Mouse (Mus musculus) left cerebral cortex, postnatal 10 days (tissue): ENCODE results near the gene Olfr357. TPM values are rescaled to one million over a fixed set of nuclear protein-coding genes. Genes with fewer than 3 reads are reported as not detected.

Experiments used
- DNase-seq, 2 experiments: peaks; one replicate each; pipeline ENCODE4 v3.0.0; 2021 to 2022; ENCODE audit warnings: low spot score in 2 of 2, mixed read lengths in 1 of 2; ENCODE audit errors: extremely low spot score in 1 of 2
- intact Hi-C: fragments of 180-260 bp; cut with DNase I; formaldehyde crosslinking; loops from one replicate; pipeline ENCODE4 v1.15.1; 2025
- total RNA-seq, 2 experiments: library from RNA; stranded (reverse); gene quantifications; 2 replicates each; pipeline ENCODE4 v1.2.3; 2021

Olfr357 gene
- total RNA-seq: not detected

DNA sequence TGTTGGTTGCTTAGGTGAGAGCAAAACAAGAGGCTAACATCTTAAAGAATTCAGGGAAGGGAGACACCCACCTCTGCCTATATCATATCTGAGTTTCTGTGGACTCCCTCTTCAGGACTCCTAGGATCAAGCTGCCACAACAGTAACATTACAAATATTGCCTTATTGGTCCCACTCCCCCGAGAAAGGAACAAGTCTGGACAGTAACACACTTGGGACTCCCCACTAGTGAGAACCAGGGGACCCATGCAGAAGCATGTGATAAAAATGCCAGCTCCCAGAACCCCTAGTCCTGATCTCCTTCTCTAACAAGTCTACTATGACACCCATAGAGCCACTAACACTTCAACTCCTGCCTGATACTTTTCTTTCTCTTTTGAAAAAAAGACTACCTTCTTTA lies at the start of gene Olfr357:
Olfr357 (plus strand) TSS at position 301 of the 400 bp plus-strand sequence.
- no peak for DNase-seq
- intact Hi-C loops: no loop called here

DNA sequence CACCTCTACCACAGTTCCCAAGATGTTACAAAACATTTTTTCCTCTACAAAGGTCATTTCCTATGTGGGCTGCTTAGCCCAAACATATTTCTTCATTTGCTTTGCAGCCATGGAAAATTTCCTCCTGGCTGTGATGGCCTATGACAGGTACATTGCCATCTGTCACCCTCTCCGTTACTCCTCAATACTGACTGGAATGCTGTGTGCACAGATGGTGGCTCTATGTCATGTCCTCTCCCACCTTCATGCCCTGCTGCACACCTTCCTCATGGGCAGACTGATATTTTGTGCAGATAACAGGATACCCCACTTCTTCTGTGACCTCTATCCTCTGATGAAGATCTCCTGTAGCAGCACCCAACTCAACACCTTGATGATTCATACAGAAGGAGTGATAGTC lies 3.4 kb downstream of the Olfr357 start:
- DNase-seq: no peak
- intact Hi-C loops: no loop called here

DNA sequence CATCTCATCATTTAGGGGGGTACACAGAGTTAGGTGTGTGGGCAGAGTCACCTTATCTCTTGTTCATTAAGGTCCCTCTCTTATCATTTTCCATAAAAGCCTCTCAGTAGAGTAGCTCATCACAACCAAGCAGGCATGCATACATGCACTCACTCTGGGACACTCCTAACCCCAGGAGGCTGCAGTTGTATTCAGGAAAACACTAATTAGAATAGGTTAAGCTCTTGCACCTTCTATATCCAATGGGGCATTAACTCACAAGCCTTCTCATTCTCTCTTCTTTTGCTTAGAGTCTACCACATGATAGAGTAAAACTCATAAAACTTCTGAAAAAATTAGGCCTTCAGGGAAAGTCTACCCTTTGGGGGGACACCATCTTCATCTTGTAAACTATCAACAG lies 15.6 kb downstream of the Olfr357 start, which contains the start of gene Olfr358:
Olfr358 (minus strand) TSS at position 101 of the 400 bp plus-strand sequence.
- DNase-seq: no peak
- intact Hi-C loops: no loop called here

Other genes starting within 250 kb of the Olfr357 start
- not detected for gene Olfr348, start 209.6 kb upstream of the Olfr357 start, total RNA-seq
- gene Olfr50, start 203.3 kb upstream of the Olfr357 start, total RNA-seq: not detected
- not detected for gene Olfr3, start 176.8 kb upstream of the Olfr357 start, total RNA-seq
- gene Olfr350, start 147.5 kb upstream of the Olfr357 start, total RNA-seq: not detected
- not detected for gene Olfr351, start 131.2 kb upstream of the Olfr357 start, total RNA-seq
- not detected for gene Olfr352, start 125.4 kb upstream of the Olfr357 start, total RNA-seq
- not detected for gene Olfr353, start 100.9 kb upstream of the Olfr357 start, total RNA-seq
- gene Olfr354, start 88.1 kb upstream of the Olfr357 start, total RNA-seq: under 1 TPM in 1 of 2 experiments, not detected in 1; 0.04 TPM
- not detected for gene Olfr355, start 64.9 kb upstream of the Olfr357 start, total RNA-seq
- gene Olfr356, start 56.7 kb upstream of the Olfr357 start, total RNA-seq: not detected
- gene Olfr358, start 15.5 kb downstream of the Olfr357 start, total RNA-seq: not detected
- not detected for gene Olfr360, start 71.9 kb downstream of the Olfr357 start, total RNA-seq
- gene Olfr361, start 95.5 kb downstream of the Olfr357 start, total RNA-seq: not detected
- not detected for gene Olfr362, start 124.1 kb downstream of the Olfr357 start, total RNA-seq
- gene Olfr364-ps1, start 145.5 kb downstream of the Olfr357 start, total RNA-seq: not detected
- gene Olfr365, start 194.4 kb downstream of the Olfr357 start, total RNA-seq: not detected
- gene Olfr366, start 217.7 kb downstream of the Olfr357 start, total RNA-seq: not detected